Mouse (Mus musculus): ENCODE data around the gene Hist1h3i.

The Hist1h3i gene

DNA sequence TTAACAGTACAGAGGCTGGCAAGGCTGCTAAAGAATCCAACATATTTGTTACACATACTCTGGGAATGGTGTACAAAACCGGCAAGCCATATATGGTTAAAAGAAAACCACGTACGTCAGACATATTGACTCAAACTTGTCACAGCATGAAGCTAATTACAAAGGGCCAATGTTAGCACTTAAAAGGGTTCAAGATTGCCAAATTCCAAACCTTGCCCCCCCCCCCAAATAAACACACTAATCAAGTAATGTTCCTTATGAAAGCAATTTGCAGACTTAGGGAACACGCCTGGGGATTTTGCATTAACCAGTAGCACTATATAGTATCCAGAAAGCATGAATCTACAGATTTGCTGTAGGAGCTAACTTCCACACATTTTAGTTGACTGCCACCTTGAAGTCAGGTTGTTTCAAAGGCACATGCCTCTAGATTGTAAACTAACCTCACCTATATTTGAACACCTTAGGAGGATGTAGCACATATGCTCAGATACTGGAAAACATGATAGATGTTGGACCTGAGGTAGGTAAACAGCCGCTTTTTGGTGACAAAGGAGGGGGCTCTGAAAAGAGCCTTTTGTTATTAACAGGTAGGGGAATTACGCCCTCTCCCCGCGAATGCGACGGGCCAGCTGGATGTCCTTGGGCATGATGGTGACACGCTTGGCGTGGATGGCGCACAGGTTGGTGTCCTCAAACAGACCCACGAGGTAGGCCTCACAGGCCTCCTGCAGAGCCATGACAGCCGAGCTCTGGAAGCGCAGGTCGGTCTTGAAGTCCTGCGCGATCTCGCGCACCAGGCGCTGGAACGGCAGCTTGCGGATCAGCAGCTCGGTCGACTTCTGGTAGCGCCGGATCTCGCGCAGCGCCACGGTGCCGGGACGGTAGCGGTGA lies 562 bp downstream of the Hist1h3i start:
- peak; percentile 24 to 34 for DNase-seq (ENCODE audit: low spot score in 2 of 2)

DNA sequence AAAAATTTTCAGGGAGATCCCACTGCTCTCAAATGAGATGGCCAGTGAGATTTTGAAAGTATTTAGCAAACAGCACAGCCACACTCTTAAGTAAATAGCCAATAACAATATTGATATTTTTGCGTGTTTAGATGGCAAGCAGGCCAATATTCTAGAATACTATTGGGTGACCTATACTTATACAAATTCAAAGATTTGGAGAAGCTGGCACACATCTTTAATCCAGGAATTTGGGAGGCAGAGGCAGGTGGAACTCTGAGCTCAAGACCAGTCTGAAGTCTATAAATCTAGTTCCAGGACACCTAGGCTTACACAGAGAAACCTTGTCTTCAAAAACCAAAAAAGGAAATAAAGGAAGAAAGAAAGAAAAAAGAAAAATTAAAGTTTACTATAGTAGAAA lies 1.5 kb downstream of the Hist1h3i start:
- no peak for DNase-seq (ENCODE audit: low spot score in 2 of 2)

DNA sequence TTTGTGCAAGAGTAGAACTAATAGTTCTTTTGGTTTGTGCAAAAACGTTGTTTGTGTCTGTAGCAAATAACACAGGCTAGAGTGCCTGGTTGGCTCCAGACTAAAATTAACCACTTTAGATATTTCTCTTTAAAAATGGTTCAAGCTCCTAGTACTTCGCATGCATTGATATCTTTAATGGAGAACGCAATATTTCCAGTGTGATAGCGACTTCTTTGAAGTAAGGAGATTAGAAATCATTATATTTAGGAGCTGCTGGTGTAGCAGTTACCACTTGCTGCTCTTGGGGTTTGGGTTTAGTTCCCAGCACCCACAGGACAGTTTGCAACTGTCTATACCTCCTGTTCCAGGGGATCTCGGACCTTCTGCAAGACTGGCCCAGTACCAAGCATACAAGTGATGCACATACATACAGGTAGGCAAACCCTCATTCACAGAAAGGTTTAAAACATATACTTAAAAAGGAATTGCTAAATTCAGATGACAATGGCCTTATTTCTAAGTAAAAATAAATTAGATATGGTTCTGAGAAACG lies 2.1 kb downstream of the Hist1h3i start:
- DNase-seq (ENCODE audit: low spot score in 2 of 2) = no peak

DNA sequence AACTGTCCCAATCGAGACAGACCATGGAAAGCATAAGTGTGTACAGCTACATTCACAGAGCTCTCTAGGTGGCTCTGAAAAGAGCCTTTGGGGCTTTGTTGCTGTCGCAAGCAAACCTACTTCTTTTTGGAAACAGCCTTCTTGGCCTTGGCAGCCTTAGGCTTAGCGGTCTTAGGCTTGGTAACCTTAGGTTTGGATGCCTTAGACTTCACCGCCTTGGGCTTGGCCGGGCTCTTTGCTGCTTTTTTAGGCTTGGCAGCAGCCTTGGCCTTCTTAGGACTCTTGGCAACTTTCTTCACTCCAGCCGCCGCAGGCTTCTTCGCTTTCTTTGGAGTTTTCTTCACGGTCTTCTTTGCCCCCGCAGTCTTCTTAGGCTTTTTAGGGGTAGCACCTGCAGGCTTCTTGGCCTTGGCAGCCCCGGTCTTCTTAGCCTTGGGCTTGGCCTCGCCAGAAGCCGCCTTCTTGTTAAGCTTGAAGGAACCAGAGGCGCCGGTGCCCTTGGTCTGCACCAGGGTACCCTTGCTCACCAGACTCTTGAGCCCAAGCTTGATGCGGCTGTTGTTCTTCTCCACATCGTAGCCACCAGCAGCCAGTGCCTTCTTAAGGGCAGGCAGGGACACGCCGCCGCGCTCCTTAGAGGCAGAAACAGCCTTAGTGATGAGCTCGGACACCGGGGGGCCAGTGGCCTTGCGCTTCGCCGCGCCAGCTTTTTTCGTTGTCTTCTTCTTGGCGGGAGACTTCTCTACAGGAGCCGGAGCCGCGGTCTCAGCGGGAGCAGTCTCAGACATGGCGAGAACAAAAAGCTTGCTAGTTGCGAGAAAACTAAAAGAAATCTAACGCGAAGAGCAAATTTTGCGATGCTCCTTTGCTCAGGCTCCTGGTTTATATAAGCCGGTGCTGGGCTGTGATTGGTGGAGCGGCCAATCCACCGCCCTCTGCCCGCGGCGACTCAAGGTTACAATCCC lies 3.1 kb downstream of the Hist1h3i start, which contains the start of gene Hist1h1b:
TSS of gene Hist1h1b (minus strand) at position 859 of the 965 bp plus-strand sequence.
- peak; percentile 72 to 75 for DNase-seq (ENCODE audit: low spot score in 2 of 2)

DNA sequence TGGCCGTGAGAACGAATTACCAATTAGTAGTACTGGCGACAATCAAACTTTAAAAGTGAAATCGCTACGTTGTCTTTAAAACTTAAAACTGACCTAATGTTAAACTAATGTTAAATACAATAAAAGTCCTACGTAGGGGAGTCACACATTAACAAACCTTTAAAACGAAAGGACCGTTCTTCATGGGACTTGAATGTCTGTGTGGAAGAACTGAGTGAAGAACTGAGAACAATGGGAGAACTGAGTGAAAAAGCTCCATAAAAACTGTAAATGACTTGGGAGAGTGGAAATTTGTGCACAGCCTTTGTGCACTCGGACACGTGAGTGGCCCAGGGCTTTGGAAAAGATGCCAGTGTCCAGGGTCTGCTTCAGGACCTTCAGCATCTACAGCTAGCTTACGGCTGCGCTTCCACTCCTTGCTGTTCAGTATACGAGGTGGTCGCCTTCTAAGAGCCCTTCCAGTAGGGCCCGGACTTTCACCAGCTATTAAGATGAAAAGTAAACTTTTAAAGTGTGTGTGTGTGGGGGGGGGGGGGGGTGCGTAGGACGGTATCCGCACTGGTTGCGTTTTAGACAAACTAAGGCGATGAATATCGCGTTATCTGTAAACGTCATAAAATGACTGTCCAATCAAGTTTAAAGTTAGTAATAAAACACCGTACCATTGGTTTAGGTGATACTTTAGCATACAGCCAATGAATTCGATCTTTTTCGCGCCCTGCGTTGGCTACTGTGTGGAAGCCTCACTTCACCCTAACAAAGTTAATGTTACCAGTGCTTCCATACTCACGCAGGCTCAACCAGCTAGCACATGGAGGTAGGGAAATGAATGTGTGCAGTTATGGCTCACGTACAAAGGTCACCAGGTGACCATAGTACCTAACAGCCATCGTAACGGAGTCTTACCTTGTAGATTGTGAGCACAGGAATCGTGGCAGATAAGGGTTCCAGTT lies 4.1 kb downstream of the Hist1h3i start:
- peak; percentile 48 to 82 for DNase-seq (ENCODE audit: low spot score in 2 of 2)

DNA sequence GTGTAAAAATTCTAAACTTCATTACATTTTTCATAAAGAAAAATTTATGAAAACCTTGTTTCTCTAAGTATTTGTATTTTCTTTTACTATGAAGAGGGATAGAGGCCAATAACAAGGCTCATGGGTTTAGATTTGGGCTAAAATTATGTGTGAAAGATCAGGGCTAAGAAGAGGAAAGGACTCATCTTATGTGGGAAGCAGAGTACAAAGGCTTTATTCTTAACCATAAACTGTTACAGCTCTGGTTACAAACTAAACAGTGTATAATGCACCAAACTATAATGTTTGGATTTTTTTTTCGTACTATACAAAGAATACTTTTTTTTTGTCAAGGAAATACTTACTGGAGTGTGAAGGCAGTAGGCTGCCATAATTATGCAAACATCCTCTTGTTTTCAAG lies 27.5 kb downstream of the Hist1h3i start:
- no peak for DNase-seq (ENCODE audit: low spot score in 2 of 2)

DNA sequence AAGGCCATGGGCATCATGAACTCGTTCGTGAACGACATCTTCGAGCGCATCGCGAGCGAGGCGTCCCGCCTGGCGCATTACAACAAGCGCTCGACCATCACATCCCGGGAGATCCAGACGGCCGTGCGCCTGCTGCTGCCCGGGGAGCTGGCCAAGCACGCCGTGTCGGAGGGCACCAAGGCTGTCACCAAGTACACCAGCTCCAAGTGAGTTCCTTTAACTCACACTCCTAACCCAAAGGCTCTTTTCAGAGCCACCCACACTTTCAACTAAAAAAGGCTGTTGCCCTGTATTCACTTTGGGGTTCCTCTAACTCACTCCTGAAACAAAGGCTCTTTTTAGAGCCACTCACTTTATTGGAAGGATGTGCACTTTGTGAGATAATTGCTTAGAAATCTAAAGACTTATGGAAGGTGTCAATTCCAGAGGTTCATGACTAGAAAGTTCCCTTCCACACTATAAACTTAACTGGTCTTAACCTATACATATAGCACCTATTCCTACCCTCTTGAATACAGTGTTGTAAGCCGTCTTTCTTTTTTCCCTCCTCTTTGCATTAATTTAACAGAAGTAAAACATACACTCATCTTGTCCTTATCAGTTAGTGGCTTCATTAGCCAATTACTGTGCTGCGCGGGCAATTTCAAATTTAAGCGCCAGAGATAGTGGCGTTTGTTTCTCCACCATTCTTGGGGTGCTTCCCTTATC lies 28.7 kb downstream of the Hist1h3i start:
- DNase-seq (ENCODE audit: low spot score in 2 of 2) = peak; percentile 12 to 33

DNA sequence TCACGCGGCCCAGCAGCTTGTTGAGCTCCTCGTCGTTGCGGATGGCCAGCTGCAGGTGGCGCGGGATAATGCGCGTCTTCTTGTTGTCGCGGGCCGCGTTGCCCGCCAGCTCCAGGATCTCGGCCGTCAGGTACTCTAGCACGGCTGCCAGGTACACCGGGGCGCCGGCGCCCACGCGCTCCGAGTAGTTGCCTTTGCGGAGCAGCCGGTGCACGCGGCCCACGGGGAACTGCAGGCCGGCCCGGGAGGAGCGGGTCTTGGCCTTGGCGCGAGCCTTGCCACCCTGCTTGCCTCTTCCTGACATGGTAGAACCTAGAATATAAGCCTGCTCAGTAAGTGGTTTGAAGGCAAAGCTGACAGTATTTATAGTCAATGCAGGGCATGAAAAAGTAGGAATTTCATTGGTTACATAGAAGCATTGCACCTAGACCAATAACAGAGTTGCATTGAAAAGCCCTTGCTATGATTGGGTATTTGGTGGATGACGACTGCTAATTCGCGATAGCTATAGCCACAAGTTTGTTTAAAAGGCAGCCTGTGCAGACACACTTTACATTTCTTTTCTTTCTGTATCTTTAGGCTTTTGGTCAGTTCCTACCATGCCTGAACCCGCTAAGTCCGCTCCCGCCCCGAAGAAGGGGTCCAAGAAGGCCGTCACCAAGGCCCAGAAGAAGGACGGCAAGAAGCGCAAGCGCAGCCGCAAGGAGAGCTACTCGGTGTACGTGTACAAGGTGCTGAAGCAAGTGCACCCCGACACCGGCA lies 29.5 kb downstream of the Hist1h3i start, which contains the start of the genes Hist1h2ak and Hist1h2bn:
TSS of gene Hist1h2ak (minus strand) at position 304 of the 762 bp plus-strand sequence.
TSS of gene Hist1h2bn (plus strand) at position 600 of the 762 bp plus-strand sequence.
- DNase-seq (ENCODE audit: low spot score in 2 of 2) = peak; percentile 70 to 89

DNA sequence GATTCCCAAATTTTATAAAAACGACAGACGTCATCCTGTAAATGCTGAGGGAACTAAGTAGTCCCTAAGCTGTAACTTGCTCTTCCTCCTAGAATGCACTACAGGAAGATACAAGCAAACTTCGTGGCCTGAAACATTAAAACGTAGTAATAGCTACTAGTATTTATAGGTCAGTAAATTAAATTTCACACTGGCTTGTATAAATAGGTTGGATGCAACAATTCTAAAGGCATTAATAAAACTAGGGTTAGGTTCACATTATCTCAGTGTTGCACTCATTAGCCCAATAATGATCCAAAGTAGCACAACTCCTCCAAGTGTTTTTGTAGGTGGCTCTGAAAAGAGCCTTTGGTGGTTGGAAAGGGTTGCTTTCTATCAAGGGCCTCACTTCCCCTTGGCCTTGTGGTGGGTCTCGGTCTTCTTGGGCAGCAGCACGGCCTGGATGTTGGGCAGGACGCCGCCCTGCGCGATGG lies 30.1 kb downstream of the Hist1h3i start:
- DNase-seq (ENCODE audit: low spot score in 2 of 2) = no peak

DNA sequence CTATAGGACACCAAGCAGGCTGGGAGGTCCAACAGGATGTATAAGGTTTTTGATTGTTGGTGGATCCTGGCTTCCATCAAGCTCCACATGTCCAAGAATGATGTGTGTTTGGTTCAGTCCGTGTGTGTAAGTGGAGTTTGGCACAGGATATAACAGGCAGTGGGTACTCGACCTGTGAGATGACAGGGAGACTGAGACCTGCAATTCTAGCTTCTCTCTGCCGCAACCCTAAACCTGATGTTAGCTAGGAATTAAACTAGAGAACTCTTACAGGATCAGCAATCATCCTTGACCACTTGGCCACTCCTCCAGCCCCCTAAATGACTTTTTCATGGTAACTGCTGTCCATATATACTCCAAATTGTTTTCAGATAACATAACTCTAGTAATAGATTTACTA lies 30.8 kb downstream of the Hist1h3i start:
- no peak for DNase-seq (ENCODE audit: low spot score in 2 of 2)

DNA sequence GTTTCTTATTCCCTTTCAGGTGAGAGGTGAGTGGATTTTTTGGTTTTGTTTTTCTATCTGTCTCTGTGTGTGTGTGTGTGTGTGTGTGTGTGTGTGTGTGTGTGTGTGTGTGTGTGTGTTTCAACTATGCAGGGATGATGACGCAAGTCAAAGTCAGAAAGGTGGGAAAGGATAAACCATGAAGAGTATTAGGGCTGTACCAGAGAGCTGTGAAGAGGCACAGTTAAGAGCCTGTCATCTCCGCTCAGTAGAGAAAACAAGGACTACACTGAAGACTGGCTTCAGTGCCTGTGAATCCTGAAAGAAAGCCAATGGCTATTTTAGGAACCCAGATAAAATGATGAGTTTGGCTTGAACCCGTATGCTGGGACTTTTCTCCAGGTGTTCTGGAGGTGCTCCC lies 31.3 kb downstream of the Hist1h3i start:
- no peak for DNase-seq (ENCODE audit: low spot score in 2 of 2)

DNA sequence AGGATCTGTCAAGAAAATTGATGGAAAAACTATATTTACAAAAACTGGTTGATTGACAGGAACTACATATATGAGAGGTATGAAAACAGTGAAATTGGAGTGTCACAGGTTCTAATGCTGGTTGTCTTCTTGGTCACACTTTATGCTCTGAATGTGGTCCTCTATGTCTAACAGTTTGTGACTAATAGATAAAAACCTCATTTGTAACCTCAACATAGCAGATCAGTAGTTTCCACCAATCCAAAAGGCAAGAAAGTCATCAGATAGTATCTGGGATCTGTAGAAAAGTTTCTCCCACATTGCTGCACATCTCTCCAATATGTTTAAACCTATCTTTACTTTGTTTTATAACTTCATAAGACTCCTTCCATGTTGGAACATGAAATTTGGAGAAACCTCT lies 31.8 kb downstream of the Hist1h3i start:
- no peak for DNase-seq (ENCODE audit: low spot score in 2 of 2)

DNA sequence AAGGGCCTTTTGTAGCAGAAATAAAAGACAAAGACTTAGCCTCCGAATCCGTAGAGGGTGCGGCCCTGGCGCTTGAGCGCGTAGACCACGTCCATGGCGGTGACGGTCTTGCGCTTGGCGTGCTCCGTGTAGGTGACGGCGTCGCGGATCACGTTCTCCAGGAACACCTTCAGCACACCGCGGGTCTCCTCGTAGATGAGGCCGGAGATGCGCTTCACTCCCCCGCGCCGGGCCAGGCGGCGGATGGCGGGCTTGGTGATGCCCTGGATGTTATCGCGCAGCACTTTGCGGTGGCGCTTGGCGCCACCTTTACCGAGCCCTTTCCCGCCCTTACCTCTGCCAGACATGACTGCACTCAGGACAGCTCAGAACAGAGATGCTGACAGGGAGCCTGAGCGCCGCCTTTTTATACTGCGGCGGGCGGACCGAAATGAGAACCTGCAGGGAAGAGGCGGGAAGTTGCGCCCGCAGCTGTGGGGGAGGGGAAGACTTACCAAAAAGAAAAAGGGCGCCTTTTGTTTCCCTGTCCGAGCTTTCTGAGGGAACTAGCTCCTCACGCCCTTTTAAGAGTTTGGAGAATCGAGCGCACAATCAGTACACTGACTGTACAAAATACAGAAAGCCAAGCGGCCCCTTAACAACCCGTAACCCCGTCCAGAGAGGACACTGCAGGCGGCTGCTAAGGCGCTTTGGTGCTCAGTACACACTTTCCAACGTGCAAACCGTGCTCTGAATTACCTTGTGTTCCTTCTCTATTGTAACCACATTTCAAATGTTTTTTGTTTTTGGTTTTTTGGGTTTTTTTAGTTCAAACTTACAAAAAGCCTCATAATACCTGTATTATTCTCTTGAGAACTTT lies 32.8 kb downstream of the Hist1h3i start, which contains the start of gene Hist1h4k:
TSS of gene Hist1h4k (minus strand) at position 347 of the 859 bp plus-strand sequence.
- DNase-seq (ENCODE audit: low spot score in 2 of 2) = peak; percentile 91 to 95

DNA sequence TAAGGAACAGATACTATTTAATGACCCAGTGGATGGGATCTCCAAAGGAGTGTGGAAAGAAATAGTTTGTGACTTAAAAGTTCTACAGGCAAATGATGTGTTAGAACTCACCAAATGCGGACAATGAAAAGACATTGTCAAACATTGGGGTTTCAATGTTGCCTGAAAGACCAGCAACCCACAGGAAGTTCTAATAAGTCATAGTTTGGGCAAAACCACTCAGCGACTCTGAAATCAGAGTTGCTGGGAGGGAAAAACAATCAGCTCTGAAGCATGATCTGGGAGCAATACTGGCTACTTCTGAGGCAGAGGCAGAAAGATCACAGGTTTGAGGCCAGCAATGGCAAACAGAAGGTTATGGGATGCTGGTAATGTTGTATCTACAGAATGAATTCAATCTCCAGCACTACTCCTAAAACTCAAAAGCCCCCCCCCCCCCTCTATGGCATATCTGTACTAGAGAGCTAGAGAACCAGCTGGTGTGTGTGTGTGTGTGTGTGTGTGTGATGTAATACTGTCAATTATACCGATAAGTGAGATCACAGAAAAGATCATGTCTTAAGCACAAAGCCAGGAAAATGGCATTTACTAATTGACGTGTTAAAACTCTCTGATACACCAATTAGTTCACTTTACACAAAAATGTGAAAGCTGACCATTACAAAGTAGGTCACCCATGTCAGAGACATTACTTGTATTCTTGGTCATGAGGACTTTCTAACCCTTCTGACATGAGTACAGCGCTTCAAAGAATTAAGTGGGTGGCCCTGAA lies 33.6 kb downstream of the Hist1h3i start:
- DNase-seq (ENCODE audit: low spot score in 2 of 2) = no peak

DNA sequence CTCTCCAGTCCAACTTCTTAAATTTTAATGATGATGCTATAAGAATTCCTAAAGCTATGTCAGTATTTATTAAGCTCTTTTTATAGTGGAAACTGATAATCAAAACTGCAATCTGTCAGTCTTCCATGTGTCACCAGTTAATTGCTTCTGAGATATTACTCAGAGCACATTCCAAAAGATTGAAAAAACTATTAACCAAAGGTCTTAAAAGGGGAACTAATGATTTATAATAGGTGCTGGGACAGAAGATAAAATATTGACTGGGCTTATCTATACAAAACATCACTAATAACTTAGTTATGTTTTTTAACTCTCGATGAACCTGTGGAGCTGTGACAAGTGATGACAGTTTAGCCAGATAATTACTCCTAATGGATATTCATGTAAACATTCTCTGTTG lies 38.2 kb downstream of the Hist1h3i start:
- no peak for DNase-seq (ENCODE audit: low spot score in 2 of 2)

DNA sequence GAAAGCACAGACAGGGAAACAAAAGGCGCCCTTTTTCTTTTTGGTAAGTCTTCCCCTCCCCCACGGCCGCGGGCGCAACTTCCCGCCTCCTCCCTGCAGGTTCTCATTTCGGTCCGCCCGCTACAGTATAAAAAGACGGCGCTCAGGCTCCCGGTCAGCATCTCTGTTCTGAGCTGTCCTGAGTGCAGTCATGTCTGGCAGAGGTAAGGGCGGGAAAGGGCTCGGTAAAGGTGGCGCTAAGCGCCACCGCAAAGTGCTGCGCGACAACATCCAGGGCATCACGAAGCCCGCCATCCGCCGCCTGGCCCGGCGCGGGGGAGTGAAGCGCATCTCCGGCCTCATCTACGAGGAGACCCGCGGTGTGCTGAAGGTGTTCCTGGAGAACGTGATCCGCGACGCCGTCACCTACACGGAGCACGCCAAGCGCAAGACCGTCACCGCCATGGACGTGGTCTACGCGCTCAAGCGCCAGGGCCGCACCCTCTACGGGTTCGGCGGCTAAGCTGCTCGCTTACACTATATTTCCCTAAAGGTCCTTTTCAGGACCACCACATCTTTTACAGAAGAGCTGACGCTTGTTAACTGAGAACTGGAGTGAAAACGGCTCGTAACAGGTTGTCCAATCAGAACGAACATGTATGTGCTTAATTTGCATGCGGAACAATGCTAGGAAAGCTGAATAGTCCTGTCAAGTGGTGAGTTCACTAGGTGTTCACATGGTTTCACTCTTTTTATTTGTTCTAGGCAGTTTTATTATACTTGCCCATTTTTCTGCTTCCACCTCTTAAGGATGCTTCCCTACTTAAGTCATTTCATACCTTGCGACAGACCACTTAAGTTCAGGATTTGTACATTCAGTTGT lies 48.0 kb downstream of the Hist1h3i start, which contains the start of gene Hist1h4j:
TSS of gene Hist1h4j (plus strand) at position 159 of the 862 bp plus-strand sequence.
- DNase-seq (ENCODE audit: low spot score in 2 of 2) = peak; percentile 73 to 80

Data from frontal cortex, postnatal 36 days (tissue).